Mouse (Mus musculus): ENCODE data around the gene 1700025G04Rik. TPM values are rescaled to one million over a fixed set of nuclear protein-coding genes. Genes with fewer than 3 reads are reported as not detected.
"Not testable (repeated sequence)": the region's sequence is repeated elsewhere in the genome, so short reads cannot be mapped to it uniquely, and the experiment has no call there.

Gene 1700025G04Rik
- polyA plus RNA-seq, 1 experiment: 24.7 TPM

- TF ChIP-seq POLR2A (IDR thresholded peaks at IDR 0.05; ENCODE audit: extremely low read depth, insufficient read depth, low read length): no peak
- TF ChIP-seq CTCF (IDR thresholded peaks at IDR 0.05; ENCODE audit: extremely low read depth, insufficient read depth, low read length): no peak; the same call in 1 of the 2 replicates
- Histone ChIP-seq H3K4me1 (ENCODE audit: control insufficient read depth, insufficient read depth, low read length) (no peaks in the 10 kb centered on the region), H3K4me3 (ENCODE audit: insufficient read depth, low read length) (no peak overlapping the region), H3K27ac (ENCODE audit: insufficient read depth, low read length) (no peak overlapping the region)
Measured at GRCm38 (mm10) chr1:151851051-151851848, 238.7 kb downstream of the 1700025G04Rik start.

- TF ChIP-seq POLR2A (IDR thresholded peaks at IDR 0.05; ENCODE audit: extremely low read depth, insufficient read depth, low read length) (no peak), CTCF (IDR thresholded peaks at IDR 0.05; ENCODE audit: extremely low read depth, insufficient read depth, low read length) (no peak)
- no peak overlapping the region for H3K27ac ChIP-seq (ENCODE audit: insufficient read depth, low read length)
- H3K4me3 ChIP-seq (ENCODE audit: insufficient read depth, low read length): no peak overlapping the region
- no peaks in the 10 kb centered on the region for H3K4me1 ChIP-seq (ENCODE audit: control insufficient read depth, insufficient read depth, low read length)
Measured at GRCm38 (mm10) chr1:151849993-151850608, 239.8 kb downstream of the 1700025G04Rik start.

- no peak for TF ChIP-seq CTCF (IDR thresholded peaks at IDR 0.05; ENCODE audit: extremely low read depth, insufficient read depth, low read length)
- no peak for TF ChIP-seq POLR2A (IDR thresholded peaks at IDR 0.05; ENCODE audit: extremely low read depth, insufficient read depth, low read length)
- Histone ChIP-seq H3K27ac (ENCODE audit: insufficient read depth, low read length) (no peak overlapping the region), H3K4me3 (ENCODE audit: insufficient read depth, low read length) (no peak overlapping the region), H3K4me1 (ENCODE audit: control insufficient read depth, insufficient read depth, low read length) (no peaks in the 10 kb centered on the region)
Measured at GRCm38 (mm10) chr1:151848286-151848685, 241.6 kb downstream of the 1700025G04Rik start.

GRCm38 (mm10) chr1:151845926-151846782, 243.8 kb downstream of the 1700025G04Rik start:
- H3K4me3 ChIP-seq (ENCODE audit: insufficient read depth, low read length): no peak overlapping the region
- no peak overlapping the region for H3K27ac ChIP-seq (ENCODE audit: insufficient read depth, low read length)
- H3K4me1 ChIP-seq (ENCODE audit: control insufficient read depth, insufficient read depth, low read length): no peaks in the 10 kb centered on the region
- TF ChIP-seq POLR2A (IDR thresholded peaks at IDR 0.05; ENCODE audit: extremely low read depth, insufficient read depth, low read length) (no peak), CTCF (IDR thresholded peaks at IDR 0.05; ENCODE audit: extremely low read depth, insufficient read depth, low read length) (no peak)

- TF ChIP-seq POLR2A (IDR thresholded peaks at IDR 0.05; ENCODE audit: extremely low read depth, insufficient read depth, low read length): no peak
- TF ChIP-seq CTCF (IDR thresholded peaks at IDR 0.05; ENCODE audit: extremely low read depth, insufficient read depth, low read length): no peak
- Histone ChIP-seq H3K4me3 (ENCODE audit: insufficient read depth, low read length) (no peak overlapping the region), H3K27ac (ENCODE audit: insufficient read depth, low read length) (no peak overlapping the region), H3K4me1 (ENCODE audit: control insufficient read depth, insufficient read depth, low read length) (no peaks in the 10 kb centered on the region)
Measured at GRCm38 (mm10) chr1:151845252-151845832, 244.6 kb downstream of the 1700025G04Rik start.

GRCm38 (mm10) chr1:151840345-151840744, 249.6 kb downstream of the 1700025G04Rik start:
- H3K27ac ChIP-seq (ENCODE audit: insufficient read depth, low read length); H3K4me1 ChIP-seq (ENCODE audit: control insufficient read depth, insufficient read depth, low read length); H3K4me3 ChIP-seq (ENCODE audit: insufficient read depth, low read length): not testable (repeated sequence)

GRCm38 (mm10) chr1:151835261-151835660, 254.7 kb downstream of the 1700025G04Rik start:
- Histone ChIP-seq H3K4me1 (ENCODE audit: control insufficient read depth, insufficient read depth, low read length) (no peaks in the 10 kb centered on the region), H3K27ac (ENCODE audit: insufficient read depth, low read length) (no peak overlapping the region), H3K4me3 (ENCODE audit: insufficient read depth, low read length) (no peak overlapping the region)
- TF ChIP-seq CTCF (IDR thresholded peaks at IDR 0.05; ENCODE audit: extremely low read depth, insufficient read depth, low read length) (no peak), POLR2A (IDR thresholded peaks at IDR 0.05; ENCODE audit: extremely low read depth, insufficient read depth, low read length) (no peak)

- TF ChIP-seq POLR2A (IDR thresholded peaks at IDR 0.05; ENCODE audit: extremely low read depth, insufficient read depth, low read length) (no peak), CTCF (IDR thresholded peaks at IDR 0.05; ENCODE audit: extremely low read depth, insufficient read depth, low read length) (no peak)
- no peaks in the 10 kb centered on the region for H3K4me1 ChIP-seq (ENCODE audit: control insufficient read depth, insufficient read depth, low read length)
- H3K27ac ChIP-seq (ENCODE audit: insufficient read depth, low read length): no peak overlapping the region
Measured at GRCm38 (mm10) chr1:151831791-151832190, 258.1 kb downstream of the 1700025G04Rik start.

GRCm38 (mm10) chr1:151825065-151825464, 264.9 kb downstream of the 1700025G04Rik start:
- Histone ChIP-seq H3K4me1 (ENCODE audit: control insufficient read depth, insufficient read depth, low read length) (peaks cover 3% of the 10 kb centered on the region; the same call in 1 of the 2 replicates), H3K4me3 (ENCODE audit: insufficient read depth, low read length) (no peak overlapping the region), H3K27ac (ENCODE audit: insufficient read depth, low read length) (no peak overlapping the region)
- TF ChIP-seq POLR2A (IDR thresholded peaks at IDR 0.05; ENCODE audit: extremely low read depth, insufficient read depth, low read length): no peak
- TF ChIP-seq CTCF (IDR thresholded peaks at IDR 0.05; ENCODE audit: extremely low read depth, insufficient read depth, low read length): no peak

More at GRCm38 (mm10) chr1:151831791-151832190, 258.1 kb downstream of the 1700025G04Rik start:
- H3K4me3 ChIP-seq (ENCODE audit: insufficient read depth, low read length): no peak overlapping the region

Data from cortical plate, adult 2 months (tissue).